Mouse (Mus musculus) liver, adult 2 months (tissue): Measurements from ENCODE around the gene Spata20.

Experiments used
- CTCF ChIP-seq: fragments of 200-500 bp; IDR thresholded peaks from 2 replicates; pipeline ENCODE4 v1.5.1; 2011; ENCODE audit warnings: low read depth, low read length, control low read depth
- POLR2A ChIP-seq: fragments of 200-500 bp; IDR thresholded peaks from 2 replicates; pipeline ENCODE4 v1.6.1; 2011; ENCODE audit warnings: low read length, control low read depth; ENCODE audit not compliant: insufficient read depth; ENCODE audit errors: extremely low read depth

GRCm38 (mm10) chr11:94474544-94474910 is 11.5 kb downstream of the Spata20 start:
- TF ChIP-seq POLR2A, result no peak
- no peak for TF ChIP-seq CTCF
